Mouse (Mus musculus) c-Kit-positive CD71-negative TER-119-negative erythroid progenitor cells, embryonic 14.5 days (primary cell): ENCODE measurements at regions not wholly inside any gene's neighbourhood (a gene's known extent, or its start where the extent isn't known, plus 50 kb on each side); places are given as distances from the start of the nearest gene placed in this dataset.

ENCODE experiments used
- DNase-seq: peaks from one replicate; pipeline ENCODE4 v3.0.0-alpha.2; 2013; ENCODE audit warnings: low read depth

DNA sequence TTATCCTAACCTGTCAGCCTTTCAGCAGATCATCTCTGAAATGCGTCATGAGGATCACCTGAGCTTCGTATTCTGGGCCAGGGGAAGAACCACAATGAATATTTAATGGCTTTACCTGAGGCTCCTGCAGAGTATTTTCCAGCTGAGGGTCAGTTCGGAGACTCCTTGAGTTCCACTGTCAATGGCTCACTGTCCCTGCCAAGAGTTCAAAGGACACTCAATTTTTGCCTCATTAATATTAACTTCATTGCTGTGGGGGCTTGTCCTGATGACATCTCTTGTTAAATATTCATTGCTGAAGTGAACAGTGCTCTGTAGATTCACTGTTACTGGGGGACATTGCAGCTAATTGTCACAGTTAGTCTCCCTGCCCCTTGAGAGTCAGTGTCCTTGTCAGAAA, 316.2 kb upstream of the Myt1l start:
- no peak for DNase-seq

DNA sequence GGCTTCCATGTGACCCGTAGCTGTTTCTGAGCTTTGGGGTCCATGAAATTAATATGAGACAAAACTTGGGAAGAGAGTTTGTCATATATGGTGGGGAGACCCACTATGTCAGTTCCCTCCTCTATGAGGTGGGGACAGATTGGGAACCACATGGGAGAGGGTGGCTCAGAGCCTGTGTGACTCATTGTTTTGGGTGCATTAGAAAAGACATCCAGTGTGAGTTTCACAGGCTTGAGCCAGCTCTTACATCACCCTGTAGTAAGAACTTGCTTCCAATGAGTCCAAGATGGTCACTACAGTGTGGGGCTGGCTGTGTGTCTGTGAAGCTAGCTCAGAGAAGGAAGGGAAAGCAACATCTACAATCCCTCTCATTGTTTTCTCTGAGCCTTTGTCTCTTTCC, 314.6 kb upstream of the Myt1l start:
- DNase-seq = no peak

DNA sequence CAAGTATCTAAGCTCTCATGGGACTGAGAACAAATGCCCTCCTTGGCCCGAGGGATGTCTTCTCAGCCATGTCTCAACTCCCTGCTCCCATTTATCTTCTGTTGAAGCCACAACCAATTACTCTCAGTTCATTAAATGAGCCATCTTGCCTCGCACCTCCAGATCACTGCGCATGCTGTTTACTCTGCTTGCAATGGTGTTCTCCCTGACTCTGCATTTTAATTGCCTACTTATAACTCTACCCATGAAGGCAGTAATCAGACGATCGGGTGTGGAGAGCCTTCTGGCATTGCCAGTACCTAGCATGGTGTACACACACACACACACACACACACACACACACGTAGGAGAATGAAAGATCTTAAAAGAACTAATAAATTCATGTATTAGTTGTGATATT, 306.1 kb upstream of the Myt1l start:
- DNase-seq = no peak

DNA sequence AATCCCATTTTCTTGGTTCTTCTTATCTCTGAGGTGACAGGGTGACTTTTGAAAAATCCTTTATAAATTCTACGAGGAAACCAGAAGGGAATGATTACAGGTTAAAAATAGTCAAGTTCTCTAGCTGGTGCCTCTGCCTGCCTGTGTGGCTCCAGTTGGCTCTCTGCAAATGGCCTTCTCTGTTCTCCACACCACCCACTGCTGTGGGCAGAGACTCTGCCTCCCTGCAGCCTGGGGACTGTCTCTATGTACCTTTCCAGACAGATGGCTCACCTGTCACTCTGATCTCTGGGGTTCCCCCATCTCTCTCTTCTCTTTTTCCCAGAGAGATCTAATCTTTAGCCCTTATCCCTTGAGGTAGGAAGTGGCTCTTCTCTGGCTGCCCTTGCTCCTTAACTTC, 302.2 kb upstream of the Myt1l start:
- DNase-seq = no peak

DNA sequence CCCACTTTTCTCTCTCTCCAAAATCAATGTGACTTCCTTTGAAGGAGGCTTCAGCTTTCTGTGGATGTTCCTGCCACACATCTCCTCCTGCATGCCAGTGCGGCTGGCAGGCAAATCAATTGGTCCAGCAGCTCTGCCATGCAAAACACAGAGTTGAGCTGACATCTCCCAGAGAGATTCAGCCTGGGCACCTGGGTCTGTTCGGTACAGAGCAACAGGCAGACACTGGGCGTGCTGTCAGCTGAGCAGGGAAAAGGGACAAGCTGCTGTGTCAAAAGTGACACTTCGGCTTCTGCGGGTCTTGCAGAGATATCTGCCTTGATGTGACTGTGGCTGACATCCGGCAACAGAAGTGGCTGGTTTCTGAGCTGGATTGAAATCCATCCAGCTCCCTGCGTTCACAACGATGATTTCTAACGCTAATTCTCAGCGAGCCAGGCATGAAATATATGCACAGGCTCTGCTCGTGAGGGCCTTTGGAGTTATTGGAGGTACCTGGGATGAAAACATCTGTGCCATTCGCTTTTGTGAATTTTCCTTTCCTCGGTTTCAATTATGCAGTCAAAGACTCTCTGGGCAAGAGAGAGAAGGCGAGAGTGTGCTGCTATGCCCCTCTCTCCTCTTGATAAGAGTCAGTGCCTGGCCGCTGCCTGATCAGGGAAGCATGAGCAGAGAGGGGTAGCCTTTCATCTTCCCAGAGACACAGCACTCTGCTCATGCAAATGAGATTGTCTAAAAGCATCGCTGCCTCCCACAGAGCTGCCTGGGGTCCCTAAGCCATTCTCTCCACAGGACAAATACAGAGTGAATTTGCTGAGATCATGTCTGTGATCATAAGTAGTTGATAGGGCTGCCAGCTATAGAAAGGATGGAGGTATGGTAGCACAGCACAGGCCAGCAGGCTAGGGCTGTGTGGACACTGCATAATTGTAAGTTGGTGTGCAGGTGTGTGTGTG, 295.4 kb upstream of the Myt1l start:
- no peak for DNase-seq

DNA sequence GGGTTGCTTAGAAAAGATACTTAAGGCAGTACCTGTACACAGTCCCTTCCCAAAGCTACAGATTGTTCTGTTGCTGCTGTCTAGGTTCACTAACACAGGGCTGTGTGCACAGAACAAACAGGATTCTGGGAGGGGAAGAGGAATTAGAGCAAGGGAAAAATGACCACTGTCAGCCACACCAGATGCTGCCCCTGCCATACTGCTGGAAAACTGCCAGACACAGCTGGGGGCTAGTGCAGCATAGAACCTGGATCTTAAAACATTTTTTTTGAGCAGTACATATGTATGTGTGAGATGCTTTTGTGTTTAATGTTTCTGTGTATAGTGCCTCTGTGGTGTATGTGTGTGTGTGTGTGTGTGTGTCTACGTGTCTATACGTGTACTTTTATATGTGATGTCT, 291.7 kb upstream of the Myt1l start:
- DNase-seq = no peak

DNA sequence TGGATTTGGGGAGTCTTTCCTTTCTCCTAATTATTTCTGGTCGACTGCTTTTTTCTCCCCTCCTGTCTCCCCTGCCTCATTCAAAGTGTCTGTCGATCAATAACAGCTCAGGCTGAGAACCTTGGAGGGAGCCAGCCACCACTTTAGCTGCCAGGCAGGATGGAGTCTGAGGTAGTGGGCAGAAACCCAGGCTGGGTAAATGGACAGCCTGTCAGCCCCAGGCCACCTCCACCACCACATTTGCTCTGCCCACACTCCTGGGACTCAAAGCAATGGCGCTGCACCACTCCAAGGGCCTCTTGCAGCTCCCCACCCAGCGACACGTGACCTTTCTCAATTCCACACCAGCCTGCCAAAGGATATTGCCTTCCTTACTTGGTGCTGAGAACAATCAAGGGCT, 290.7 kb upstream of the Myt1l start:
- DNase-seq = no peak

DNA sequence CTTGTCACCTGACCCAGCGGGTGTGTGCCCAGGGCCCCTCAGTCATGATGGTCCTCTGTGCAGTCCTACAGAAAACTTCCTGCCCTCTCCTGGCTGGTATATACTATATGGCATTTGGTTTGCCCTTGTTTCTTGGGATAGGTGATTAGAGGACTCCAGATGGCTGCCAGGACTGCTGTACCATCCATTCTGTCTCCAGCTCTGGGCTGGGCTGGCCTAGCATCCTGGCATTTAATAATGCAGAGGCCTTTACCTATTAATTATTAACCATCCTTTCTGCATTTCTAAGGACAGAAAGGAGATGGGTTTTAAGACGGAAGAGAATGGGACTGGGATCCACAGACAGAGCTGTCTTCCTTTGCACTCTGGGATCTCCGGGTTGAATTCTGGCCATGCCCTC, 288.7 kb upstream of the Myt1l start:
- DNase-seq = no peak

DNA sequence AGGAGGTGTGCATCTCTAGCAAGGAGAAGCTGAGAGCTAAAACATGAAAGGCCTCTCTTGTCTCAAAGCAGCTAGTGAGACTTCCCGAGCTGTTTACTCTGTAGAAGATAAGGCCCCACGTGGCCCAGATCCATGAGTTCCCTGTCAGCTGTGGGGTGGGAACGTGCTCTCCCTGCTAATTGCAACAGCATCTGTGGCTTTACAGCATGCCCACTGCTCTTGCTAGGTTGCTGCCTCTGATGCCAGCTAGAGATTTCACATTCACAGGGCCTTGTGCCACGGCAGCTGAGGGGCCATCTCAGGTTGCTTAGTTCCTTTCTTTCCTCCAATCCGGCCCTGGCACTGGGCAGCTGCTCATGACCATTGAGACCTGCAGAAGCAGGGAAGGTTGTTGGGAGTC, 288.2 kb upstream of the Myt1l start:
- no peak for DNase-seq

DNA sequence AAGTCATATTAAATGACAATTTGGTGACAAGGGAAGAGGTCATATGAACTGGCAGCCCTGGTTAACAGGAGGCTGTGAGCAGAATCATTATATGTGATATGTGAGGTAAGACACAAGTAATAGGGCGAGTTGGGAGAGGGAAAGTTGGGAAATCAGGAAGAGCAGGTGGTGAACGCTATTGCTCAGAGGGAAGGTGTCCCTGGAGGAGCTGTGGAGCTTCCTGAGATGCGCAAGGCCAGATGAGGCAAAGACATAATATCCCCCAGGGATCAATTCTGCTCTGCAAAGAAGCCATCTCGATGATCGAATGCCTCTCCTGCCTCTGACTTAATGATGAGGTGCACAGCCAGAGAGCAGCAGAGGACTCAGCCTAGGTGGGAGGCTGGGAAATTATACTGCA, 285.1 kb upstream of the Myt1l start:
- DNase-seq = no peak

DNA sequence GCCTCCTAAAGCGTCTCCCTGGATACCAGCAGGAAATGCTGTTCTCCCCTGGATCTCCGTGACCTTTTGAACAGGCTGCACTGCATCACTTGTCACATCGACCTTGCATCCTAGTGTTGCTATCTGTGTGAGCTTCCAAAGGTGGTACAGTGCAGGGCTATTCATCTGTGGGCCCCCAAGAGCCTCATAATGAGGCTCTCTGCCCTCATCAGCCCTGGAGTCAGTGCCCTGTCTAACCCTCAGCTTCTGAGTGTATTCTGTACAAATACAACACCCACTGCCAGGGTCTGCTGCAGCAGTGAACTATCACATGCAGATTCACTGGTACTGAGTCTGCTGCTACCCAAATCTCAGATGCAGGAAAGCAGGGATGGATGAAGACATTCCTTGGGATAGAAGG, 282.1 kb upstream of the Myt1l start:
- no peak for DNase-seq

DNA sequence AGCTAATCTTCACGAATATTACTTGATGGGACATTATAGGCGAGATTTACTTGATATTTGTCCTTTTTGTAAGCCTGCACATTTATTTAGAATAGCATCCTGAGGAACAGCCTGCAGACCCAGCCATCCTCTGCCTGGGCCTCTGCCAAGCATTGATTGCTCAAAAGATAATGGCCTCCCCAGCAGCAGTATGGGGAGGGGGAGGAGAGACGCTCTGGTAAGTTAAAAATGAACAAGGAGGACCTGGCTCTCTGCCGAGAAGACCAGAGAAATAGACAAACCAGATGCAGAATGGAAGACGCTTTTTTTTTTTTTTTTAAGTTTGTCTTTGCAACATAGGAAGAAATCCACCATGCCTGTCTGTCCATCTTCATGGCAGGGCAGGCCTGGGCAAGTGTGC, 280.8 kb upstream of the Myt1l start:
- no peak for DNase-seq

DNA sequence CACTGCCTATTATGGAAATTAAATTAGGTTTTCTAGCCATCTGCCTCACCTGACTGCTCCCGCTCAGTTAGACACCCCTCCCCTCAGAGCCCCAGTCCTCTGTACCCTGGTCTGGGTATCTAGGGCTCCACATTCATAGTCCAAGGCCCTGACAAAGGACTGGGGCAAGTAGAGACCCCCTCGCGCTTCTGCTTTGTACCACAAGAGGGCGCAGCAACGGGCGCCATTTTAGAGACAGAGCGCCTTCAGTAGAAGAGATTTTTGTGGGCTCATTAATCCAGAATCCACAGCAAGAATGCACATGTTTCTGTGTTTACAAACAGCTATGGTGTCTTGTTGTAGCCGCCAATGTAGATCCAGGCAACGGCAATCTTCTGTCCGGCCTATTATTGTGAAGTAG, 279.7 kb upstream of the Myt1l start:
- no peak for DNase-seq

DNA sequence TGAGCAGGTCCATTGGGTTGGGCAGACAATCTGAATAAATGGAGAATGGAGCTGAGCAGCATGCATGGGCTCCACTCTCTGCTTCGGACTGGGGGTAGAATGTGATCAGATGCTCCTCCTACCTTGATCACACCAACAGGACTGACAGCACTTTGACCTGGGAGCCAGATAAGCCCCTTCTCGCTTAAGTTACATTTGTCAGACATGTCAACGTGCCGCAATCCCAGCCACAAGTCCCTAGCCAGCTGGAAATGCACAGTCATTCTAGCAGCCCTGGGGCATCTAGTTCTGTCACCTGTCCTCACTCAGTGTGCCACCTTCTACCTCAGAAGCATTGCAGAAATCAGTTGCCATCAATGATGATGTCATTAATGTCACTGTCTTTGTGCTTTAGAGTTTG, 272.1 kb upstream of the Myt1l start:
- no peak for DNase-seq

DNA sequence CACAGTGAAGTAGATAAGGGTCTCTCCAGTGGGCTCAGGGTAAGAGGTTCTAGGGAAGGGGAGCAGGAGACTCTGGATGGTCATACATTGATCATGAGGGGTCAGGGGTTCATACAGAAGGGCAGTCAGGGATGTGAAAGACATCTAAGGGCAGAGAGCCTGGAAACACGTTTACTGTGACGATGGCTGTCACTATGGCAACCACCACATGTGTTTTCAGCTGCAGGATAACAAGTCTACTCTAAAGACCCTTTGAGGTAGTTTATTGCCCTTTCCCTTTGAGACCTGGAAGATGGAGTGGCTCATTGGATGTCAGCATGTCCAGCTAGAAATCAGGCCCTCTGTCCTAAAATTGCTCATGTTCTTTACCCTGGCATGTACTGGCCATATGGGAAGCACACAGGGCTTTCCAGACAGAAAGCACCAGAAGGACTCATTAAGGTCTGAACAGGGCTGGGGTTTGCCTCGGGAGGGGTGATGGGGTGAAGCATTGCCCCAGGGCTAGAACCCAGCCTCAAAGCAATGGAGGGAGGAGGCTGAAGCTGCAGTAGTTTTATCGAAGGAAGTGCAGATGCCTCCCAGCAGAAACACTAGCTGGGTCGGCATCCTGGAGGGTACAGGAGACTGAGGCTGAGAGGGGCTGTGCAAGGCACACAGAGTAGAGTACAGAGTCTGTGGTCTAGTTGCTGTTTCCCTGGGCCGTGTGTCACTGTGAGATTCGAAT, 271.0 kb upstream of the Myt1l start:
- no peak for DNase-seq

DNA sequence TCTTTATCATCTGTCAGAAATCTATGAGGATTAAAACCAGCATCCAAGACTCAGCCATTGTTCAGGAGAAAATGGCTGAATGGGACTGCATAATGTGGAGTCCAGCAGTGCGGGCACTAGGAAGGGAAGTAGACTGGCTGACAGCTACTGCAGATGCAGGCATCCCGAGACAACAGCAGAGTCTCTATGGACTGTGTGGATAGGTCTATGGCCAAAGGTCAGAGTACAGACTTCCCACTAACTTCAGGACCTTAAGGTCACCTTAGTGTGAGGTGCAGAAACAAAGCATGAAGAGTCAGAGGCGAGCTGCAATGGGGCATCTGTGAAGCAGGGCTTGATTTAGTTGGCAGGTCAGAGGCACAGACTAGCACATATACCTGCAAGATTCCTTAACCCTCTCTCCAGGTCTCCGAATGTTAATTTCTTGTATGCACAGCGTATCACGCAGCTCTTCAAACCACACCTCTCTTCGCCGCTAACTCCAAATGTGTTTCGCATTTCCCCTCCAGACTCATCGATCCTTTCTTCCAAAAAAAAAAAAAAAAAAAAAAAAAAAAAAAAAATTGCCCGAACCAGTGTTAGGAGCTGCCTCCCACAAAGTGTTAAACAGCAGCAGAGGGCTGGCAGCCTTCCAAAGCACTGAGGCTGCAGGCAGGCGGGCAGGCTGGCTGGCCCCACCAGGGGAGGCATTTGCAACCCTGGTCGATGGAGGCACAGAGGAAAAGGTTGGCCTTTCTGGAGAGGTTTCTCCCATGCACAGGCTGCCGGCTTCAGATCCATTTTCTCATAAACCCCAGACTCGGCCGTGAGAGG, 270.2 kb upstream of the Myt1l start:
- no peak for DNase-seq

DNA sequence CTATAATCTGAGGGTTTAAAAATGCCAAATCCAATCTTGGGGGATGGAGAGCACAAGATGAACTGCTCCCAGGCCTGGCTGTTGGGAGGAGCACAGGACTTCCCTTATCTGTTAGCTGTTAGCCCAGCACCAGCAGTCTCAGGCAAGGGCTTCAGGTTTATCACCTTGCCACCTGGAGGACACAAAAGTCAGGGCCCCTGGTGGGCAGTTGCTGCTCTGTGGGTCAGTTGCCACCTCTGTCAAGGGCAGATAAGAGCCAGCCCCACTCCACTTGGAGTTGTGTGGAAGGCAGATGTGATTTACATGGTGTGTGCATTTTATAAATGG, 269.7 kb upstream of the Myt1l start:
- no peak for DNase-seq

DNA sequence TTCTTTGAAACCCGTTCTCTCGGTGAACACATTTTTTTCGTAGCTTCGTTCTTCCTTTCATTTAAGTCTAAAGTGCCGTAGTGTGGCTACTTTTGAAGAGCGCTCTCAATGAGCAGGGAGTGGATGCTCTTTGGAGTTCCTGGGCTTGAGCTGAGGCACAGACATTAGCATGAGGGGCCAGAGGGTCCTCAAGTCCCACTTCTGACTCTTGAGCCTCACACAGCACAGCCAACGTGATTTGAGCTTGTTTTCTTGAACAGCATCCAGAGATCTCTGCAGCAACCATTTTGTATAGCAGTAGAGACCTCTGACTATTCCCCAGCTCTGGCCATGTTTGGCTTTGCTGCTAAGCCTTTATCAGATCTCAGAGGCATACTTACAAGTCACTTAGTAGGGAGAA, 269.2 kb upstream of the Myt1l start:
- no peak for DNase-seq

DNA sequence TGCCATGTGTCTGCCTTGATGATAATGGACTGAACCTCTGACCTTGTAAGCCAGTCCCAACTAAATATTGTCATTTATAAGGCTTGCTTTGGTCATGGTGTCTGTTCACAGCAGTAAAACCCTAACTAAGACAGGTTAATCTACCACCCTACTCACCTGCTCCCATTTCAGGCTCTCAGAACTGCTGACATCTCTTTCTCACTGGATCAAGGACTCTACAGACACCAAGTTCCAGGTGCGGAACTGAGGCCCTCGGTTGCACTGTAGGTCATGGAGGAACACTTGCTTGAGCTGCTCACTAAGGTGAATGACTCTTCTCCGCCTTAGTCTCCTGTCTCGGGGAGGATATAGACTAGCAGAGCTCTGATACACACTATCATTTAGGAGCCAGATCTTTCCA, 254.0 kb upstream of the Myt1l start:
- DNase-seq = no peak

DNA sequence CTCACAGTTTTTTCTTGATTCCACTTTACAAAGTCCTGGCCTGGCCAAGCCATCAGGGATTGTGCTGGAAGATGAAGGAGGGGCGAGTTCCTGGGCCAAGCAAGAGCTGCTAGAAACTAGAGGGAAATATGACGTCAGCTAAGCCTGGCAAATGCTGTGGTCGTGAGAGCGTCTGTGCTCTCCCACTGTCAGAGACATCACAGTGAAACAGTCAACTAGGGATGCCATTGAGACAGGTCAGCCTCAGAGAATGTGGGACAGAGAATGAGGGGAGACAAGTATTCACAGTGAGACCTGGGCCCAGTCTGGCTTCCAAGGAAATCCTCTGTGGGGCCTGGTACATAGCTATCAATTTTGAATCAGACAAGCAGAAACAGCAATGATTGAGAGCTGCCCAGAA, 252.5 kb upstream of the Myt1l start:
- DNase-seq = no peak

DNA sequence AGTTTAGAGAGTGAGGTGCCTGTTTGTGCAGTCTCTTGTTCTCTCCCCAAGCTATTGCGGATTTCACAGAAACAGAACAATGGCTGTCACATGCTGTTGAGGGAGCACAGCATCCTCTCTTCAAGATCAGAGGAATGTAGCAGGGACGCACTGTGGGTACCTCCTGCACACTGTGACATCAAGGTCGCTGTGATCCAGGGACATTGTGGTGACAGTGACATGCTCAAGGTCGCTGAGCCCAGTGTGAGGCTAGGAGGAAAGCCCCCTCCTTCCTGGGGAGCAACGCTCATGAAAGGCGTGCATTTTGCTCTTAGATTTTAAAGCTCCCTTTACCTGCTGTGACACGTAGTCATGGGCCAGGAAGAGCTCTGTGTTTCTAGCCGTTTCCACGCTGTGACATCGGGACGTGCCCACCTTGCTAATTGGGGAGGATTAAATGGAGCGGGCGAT, 248.5 kb upstream of the Myt1l start:
- no peak for DNase-seq

DNA sequence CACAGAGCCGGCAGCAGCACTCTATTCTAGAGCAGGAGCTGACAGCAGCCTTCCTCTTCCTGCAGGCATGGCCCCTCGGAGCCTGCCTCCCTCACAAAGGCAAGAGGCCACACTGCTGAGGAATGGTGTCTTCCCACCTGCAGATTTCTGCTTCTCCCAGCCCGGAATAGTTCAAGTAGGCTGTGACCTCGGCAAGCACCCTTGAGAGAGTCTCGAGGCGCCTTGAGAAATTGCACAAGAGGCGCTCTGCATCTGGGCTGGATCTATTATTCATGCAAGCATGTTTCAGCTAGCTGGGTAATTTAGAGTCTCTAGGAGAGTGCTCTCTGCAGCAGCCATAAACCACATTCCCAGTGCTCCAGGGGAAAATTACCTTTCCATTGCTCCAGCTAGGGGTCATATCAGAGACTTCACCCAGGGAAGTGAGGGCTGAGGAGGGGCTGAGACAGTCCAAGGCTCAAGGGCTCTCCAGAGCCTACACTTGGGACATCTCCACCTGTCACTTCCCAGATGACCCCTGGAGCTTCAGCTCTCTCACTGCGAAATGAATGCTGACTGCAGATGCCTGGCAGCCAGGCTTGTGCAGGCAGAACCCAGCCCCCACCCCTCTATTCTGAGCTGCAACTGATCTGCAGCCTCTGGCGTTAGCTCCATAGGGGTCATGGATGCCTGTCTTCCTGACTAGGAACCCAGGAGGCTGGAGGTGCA, 247.9 kb upstream of the Myt1l start:
- DNase-seq = no peak
